Mouse (Mus musculus): ENCODE data around the gene Dab1. TPM values are rescaled to one million over a fixed set of nuclear protein-coding genes. Genes with fewer than 3 reads are reported as not detected.

Gene Dab1
- polyA plus RNA-seq, 1 experiment from 2014 or later: 77.5 TPM

DNA sequence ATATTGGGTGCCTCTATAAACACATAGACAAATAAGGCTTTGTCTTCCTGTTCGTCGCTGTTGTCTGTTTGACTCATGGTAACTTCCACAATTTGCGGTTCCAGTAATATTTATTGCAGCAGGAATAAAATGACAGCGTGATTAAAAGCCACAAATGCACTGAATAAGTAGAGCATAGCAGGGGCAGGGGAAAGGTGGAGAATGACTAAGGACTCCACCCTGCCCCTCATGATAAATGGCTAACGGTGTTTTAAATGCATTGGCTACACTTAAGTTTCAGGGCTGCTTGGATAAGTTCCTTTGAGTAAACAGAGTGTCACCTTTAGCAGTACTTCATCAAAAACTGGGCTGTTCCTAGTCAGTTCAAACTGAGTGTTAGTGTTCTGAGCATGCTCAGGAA, 1000.3 kb downstream of the Dab1 start:
- no peaks in the 10 kb centered on the region for H3K4me1 ChIP-seq (ENCODE audit: control insufficient read depth, insufficient read depth, low read depth, low read length)
- H3K4me2 ChIP-seq (ENCODE audit: low read length): no peak overlapping the region
- no peak for ATAC-seq
- no peak overlapping the region for H3K4me3 ChIP-seq (ENCODE audit: low read length)
- H3K9me3 ChIP-seq (ENCODE audit: control insufficient read depth, low read length): no peaks in the 10 kb centered on the region
- no peaks in the 10 kb centered on the region for H3K36me3 ChIP-seq (ENCODE audit: control insufficient read depth, insufficient read depth, low read length)
- WGBS: 81% methylated on average over 5 of the region's 5 CpGs
- no peak overlapping the region for H3K27ac ChIP-seq (ENCODE audit: low read depth, low read length)
- no peak overlapping the region for H3K9ac ChIP-seq (ENCODE audit: low read depth, low read length)
- no peaks in the 10 kb centered on the region for H3K27me3 ChIP-seq (replicated peaks; ENCODE audit: control insufficient read depth, insufficient read depth, low read length)

DNA sequence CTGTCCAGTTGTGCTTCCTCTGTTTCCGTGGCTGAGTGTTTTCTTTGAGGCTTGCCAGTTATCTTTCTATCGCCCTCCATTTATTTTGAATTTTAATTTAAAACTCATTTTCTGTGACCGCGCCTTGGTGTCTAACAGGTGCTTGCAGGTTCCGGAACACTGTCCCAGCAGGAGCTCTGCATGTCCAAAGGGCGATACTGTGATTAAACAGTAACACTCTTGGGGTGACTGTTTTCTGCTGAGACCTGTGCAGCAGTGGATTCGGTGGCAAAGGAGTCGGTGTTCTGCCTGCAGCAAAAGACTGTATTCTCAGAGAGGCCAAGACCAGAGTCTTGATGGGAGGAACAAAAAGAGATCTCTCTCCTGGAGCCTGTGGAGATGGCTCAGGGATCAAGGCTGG, 1006.2 kb downstream of the Dab1 start:
- H3K36me3 ChIP-seq (ENCODE audit: control insufficient read depth, insufficient read depth, low read length): no peaks in the 10 kb centered on the region
- no peaks in the 10 kb centered on the region for H3K4me1 ChIP-seq (ENCODE audit: control insufficient read depth, insufficient read depth, low read depth, low read length)
- ATAC-seq: no peak
- no peak overlapping the region for H3K9ac ChIP-seq (ENCODE audit: low read depth, low read length)
- H3K27me3 ChIP-seq (replicated peaks; ENCODE audit: control insufficient read depth, insufficient read depth, low read length): no peaks in the 10 kb centered on the region
- H3K4me2 ChIP-seq (ENCODE audit: low read length): no peak overlapping the region
- WGBS: 78% methylated on average over 8 of the region's 8 CpGs
- H3K9me3 ChIP-seq (ENCODE audit: control insufficient read depth, low read length): no peaks in the 10 kb centered on the region
- no peak overlapping the region for H3K27ac ChIP-seq (ENCODE audit: low read depth, low read length)
- no peak overlapping the region for H3K4me3 ChIP-seq (ENCODE audit: low read length)

DNA sequence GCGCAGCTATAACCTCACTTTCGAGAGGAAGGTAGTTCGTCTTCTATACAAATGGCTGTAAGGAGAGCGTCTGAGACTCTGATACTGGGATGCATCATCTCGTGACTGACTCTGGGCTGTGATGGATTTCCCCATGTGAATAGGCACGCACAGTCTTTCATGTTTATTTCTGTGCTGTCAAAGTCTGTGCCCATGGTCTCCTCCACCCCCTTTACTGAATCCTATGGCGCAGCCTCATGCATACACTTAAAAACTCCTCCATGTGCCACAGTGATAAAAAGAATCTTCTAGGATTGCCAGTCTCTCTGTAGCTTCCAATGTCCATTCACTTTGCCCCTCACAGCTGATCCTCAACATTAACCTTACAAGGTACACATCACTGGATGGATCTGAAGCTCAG, 1009.5 kb downstream of the Dab1 start:
- H3K27ac ChIP-seq (ENCODE audit: low read depth, low read length): no peak overlapping the region
- no peak for ATAC-seq
- H3K4me1 ChIP-seq (ENCODE audit: control insufficient read depth, insufficient read depth, low read depth, low read length): no peaks in the 10 kb centered on the region; the same call in 1 of the 2 replicates
- no peak overlapping the region for H3K9ac ChIP-seq (ENCODE audit: low read depth, low read length)
- H3K9me3 ChIP-seq (ENCODE audit: control insufficient read depth, low read length): no peaks in the 10 kb centered on the region
- WGBS: 80% methylated on average over 7 of the region's 7 CpGs
- H3K36me3 ChIP-seq (ENCODE audit: control insufficient read depth, insufficient read depth, low read length): no peaks in the 10 kb centered on the region
- H3K27me3 ChIP-seq (replicated peaks; ENCODE audit: control insufficient read depth, insufficient read depth, low read length): no peaks in the 10 kb centered on the region
- no peak overlapping the region for H3K4me3 ChIP-seq (ENCODE audit: low read length)
- no peak overlapping the region for H3K4me2 ChIP-seq (ENCODE audit: low read length)

DNA sequence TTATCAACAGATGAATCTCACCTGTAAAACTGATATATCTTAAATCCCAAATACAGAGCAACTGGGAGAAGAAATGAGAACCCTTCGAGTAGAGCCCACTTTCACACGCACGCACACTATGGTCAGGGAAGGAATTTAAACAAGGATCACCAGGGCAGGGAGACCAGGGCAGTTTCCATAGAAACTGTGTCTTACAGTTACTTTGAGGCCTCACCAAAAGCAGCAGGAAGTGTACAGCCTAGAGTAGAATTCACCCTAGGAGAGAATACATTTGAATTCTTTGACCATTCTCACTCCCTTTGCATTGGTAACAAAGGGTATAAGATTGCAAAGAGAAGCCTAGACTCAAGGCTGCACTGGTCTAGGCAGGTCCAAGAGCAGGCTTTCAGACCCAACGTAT, 1017.9 kb downstream of the Dab1 start:
- no peak overlapping the region for H3K9ac ChIP-seq (ENCODE audit: low read depth, low read length)
- H3K27ac ChIP-seq (ENCODE audit: low read depth, low read length): no peak overlapping the region
- no peak overlapping the region for H3K4me3 ChIP-seq (ENCODE audit: low read length)
- no peaks in the 10 kb centered on the region for H3K36me3 ChIP-seq (ENCODE audit: control insufficient read depth, insufficient read depth, low read length)
- H3K4me2 ChIP-seq (ENCODE audit: low read length): no peak overlapping the region
- no peaks in the 10 kb centered on the region for H3K27me3 ChIP-seq (replicated peaks; ENCODE audit: control insufficient read depth, insufficient read depth, low read length)
- WGBS: 68% methylated on average over 4 of the region's 4 CpGs
- ATAC-seq: no peak
- H3K9me3 ChIP-seq (ENCODE audit: control insufficient read depth, low read length): no peaks in the 10 kb centered on the region
- no peaks in the 10 kb centered on the region; the same call in 1 of the 2 replicates for H3K4me1 ChIP-seq (ENCODE audit: control insufficient read depth, insufficient read depth, low read depth, low read length)

DNA sequence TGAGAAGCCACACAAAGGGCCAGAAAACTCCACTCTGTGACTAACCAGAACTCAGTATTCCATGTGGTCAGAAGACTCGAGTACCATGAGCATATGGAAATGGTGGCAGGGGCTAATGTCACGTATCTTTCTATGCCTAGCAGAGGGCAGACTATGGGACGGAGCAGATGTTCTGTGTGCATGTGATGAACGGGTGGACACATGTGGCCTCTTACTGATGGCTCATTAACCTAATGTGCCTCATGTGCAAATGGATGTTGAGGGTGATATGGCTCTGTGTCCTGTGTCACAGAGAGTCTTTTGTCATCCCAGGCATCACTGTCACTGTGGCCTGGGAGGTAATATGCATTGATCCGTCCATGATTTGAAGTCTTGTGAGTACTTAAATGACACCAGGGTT, 1021.5 kb downstream of the Dab1 start:
- Histone ChIP-seq H3K9me3 (ENCODE audit: control insufficient read depth, low read length) (no peaks in the 10 kb centered on the region), H3K4me2 (ENCODE audit: low read length) (no peak overlapping the region), H3K36me3 (ENCODE audit: control insufficient read depth, insufficient read depth, low read length) (no peaks in the 10 kb centered on the region), H3K27ac (ENCODE audit: low read depth, low read length) (no peak overlapping the region), H3K27me3 (replicated peaks; ENCODE audit: control insufficient read depth, insufficient read depth, low read length) (no peaks in the 10 kb centered on the region), H3K4me1 (ENCODE audit: control insufficient read depth, insufficient read depth, low read depth, low read length) (0 out of 2 replicates have a peak, but pooled peaks cover 3% of the 10 kb centered on the region), H3K9ac (ENCODE audit: low read depth, low read length) (no peak overlapping the region), H3K4me3 (ENCODE audit: low read length) (no peak overlapping the region)
- 61% methylated on average over 5 of the region's 5 CpGs for WGBS
- no peak for ATAC-seq

DNA sequence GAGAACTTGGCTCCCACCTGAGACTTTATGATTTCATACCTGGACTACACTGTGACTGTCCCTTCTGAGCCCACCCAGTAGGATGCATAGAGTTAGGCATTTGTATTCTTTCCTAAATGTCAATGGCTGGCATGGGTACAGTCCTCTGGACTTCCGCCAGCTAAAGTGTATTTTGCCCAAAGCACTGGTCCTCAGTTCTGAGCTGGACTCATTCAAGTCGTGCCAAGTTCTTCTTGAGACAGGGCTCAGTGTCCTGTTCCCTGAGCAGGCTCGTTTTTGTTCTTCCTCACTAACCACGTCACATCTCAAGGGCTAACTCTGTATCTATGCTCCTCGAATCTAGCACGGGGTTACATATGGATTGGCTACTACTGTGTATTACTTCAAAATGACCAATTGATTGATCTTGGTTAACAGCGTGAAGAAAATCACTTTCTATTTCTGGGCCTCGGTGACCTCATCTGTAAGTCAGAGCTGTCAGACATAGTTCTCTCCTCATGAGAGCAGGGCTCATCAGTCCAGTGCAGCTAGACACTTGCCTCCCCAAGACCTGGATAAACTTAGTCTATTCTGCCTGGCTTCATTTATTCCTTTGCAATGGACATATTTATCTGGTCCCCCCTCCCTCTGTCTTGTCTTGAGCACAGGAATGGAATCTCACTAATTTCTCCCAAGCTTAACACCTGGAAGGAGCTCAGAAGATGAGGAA, 1023.8 kb downstream of the Dab1 start:
- ATAC-seq: peak; percentile 77
- 0 out of 2 replicates have a peak, but pooled peaks cover 3% of the 10 kb centered on the region for H3K4me1 ChIP-seq (ENCODE audit: control insufficient read depth, insufficient read depth, low read depth, low read length)
- H3K4me2 ChIP-seq (ENCODE audit: low read length): no peak overlapping the region
- no peak overlapping the region for H3K9ac ChIP-seq (ENCODE audit: low read depth, low read length)
- H3K27ac ChIP-seq (ENCODE audit: low read depth, low read length): no peak overlapping the region
- H3K9me3 ChIP-seq (ENCODE audit: control insufficient read depth, low read length): no peaks in the 10 kb centered on the region
- no peaks in the 10 kb centered on the region for H3K27me3 ChIP-seq (replicated peaks; ENCODE audit: control insufficient read depth, insufficient read depth, low read length)
- no peaks in the 10 kb centered on the region for H3K36me3 ChIP-seq (ENCODE audit: control insufficient read depth, insufficient read depth, low read length)
- WGBS: 64% methylated on average over 8 of the region's 8 CpGs
- H3K4me3 ChIP-seq (ENCODE audit: low read length): no peak overlapping the region

DNA sequence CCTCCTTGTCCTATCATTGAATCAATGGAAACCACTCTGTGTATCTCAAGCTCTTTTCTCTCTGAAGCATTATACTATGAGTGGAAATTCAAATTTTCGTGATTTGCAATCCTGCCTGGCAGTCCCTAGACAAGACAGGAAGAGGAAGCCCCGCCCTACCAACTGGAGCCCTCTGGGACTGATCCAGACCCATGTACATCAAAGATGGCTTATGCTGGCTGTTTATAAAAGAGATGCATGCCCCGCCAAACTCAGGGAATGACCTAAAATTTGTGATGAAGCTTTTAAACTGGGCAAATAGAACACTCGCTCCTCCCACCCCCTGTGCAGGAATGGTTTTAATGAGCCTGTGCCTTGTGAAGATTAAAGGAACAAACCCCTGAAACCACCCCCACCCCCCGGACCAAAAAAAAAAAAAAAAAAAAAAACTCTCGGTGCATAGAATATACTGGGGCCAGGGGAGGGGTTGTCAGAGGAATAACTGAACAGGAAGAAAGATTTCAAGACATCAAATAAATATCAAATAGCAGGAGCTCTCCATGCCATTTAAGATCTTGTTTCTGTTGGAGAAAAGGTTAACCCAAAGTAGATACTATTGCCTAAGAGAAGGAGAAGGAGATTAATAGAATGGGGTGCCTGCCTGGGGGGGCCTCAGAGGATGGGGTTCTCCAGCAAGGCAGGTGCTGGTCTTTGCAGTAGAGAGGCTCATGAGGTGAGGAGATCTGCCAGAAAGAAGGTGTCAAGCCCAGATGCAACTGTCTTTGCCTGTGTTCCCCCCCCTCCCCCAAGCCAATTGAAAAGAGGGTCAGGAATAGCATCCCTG, 1024.6 kb downstream of the Dab1 start:
- Histone ChIP-seq H3K9ac (ENCODE audit: low read depth, low read length) (no peak overlapping the region), H3K27me3 (replicated peaks; ENCODE audit: control insufficient read depth, insufficient read depth, low read length) (no peaks in the 10 kb centered on the region), H3K36me3 (ENCODE audit: control insufficient read depth, insufficient read depth, low read length) (no peaks in the 10 kb centered on the region), H3K27ac (ENCODE audit: low read depth, low read length) (no peak overlapping the region), H3K9me3 (ENCODE audit: control insufficient read depth, low read length) (no peaks in the 10 kb centered on the region), H3K4me2 (ENCODE audit: low read length) (no peak overlapping the region), H3K4me1 (ENCODE audit: control insufficient read depth, insufficient read depth, low read depth, low read length) (0 out of 2 replicates have a peak, but pooled peaks cover 3% of the 10 kb centered on the region), H3K4me3 (ENCODE audit: low read length) (no peak overlapping the region)
- ATAC-seq: no peak
- 59% methylated on average over 6 of the region's 6 CpGs for WGBS

DNA sequence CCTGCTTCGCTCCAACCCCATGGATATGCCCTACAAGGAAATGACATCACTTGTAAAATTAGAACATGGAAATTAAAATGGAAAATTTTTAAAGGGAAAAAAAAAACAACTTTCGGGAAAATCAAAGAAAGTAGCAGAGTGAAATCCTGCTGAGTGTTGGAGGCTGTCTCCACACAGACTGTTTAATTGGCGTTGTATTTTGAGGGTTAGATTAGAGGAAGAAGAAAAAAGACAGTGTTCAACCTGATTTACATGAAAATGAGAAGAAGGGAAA, 1025.1 kb downstream of the Dab1 start:
- no peak overlapping the region for H3K27ac ChIP-seq (ENCODE audit: low read depth, low read length)
- ATAC-seq: no peak
- no peaks in the 10 kb centered on the region for H3K36me3 ChIP-seq (ENCODE audit: control insufficient read depth, insufficient read depth, low read length)
- no peak overlapping the region for H3K9ac ChIP-seq (ENCODE audit: low read depth, low read length)
- H3K27me3 ChIP-seq (replicated peaks; ENCODE audit: control insufficient read depth, insufficient read depth, low read length): no peaks in the 10 kb centered on the region
- 58% methylated on average over 3 of the region's 3 CpGs for WGBS
- H3K4me3 ChIP-seq (ENCODE audit: low read length): no peak overlapping the region
- H3K4me1 ChIP-seq (ENCODE audit: control insufficient read depth, insufficient read depth, low read depth, low read length): 0 out of 2 replicates have a peak, but pooled peaks cover 3% of the 10 kb centered on the region
- no peak overlapping the region for H3K4me2 ChIP-seq (ENCODE audit: low read length)
- no peaks in the 10 kb centered on the region for H3K9me3 ChIP-seq (ENCODE audit: control insufficient read depth, low read length)

DNA sequence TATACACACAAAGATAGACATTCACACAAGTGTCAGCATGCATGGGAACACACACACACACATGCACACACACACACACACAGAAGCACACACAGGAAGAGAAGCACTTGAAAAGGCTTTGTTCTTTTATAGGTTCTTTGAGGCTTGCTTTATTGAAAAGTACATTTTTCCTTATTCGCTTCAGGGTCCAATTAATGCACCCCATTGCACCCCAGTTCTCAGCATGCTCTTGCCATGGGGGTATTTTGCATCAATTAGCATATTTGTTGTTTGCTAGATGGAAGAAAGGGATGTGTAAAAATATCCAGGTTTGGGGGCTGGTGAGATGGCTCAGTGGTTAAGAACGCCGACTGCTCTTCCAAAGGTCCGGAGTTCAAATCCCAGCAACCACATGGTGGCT, 1025.7 kb downstream of the Dab1 start:
- no peak for ATAC-seq
- WGBS: 82% methylated on average over 4 of the region's 4 CpGs
- H3K36me3 ChIP-seq (ENCODE audit: control insufficient read depth, insufficient read depth, low read length): no peaks in the 10 kb centered on the region
- H3K4me3 ChIP-seq (ENCODE audit: low read length): no peak overlapping the region
- H3K27ac ChIP-seq (ENCODE audit: low read depth, low read length): no peak overlapping the region
- 0 out of 2 replicates have a peak, but pooled peaks cover 3% of the 10 kb centered on the region for H3K4me1 ChIP-seq (ENCODE audit: control insufficient read depth, insufficient read depth, low read depth, low read length)
- no peak overlapping the region for H3K4me2 ChIP-seq (ENCODE audit: low read length)
- H3K27me3 ChIP-seq (replicated peaks; ENCODE audit: control insufficient read depth, insufficient read depth, low read length): no peaks in the 10 kb centered on the region
- no peaks in the 10 kb centered on the region for H3K9me3 ChIP-seq (ENCODE audit: control insufficient read depth, low read length)
- H3K9ac ChIP-seq (ENCODE audit: low read depth, low read length): no peak overlapping the region
